Mouse (Mus musculus): ENCODE measurements around the gene Cpz.

Cpz gene

GRCm38 (mm10) chr5:35524381-35524780, 1.1 kb downstream of the Cpz start:
- no peak for DNase-seq

DNA sequence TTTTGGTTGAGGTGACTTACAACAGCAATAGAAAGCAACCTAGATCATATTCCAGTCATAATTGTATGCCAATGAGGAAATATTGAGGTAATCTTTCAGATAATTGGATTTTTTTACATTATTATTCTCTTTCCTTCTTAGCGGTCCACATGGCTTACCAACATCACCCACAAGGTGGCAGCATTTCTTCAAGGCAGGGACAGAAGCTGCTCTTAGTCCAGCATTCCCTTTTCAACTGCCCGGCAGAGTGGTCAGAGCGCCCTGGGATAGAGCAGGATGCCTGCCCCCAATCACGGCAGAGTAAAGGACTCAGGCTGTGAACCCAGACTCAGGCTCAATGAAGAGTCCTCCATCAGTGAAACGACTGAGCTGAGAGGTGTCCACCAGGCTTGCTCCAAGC, 1.8 kb downstream of the Cpz start:
- peak; percentile 82 for DNase-seq

- no peak for DNase-seq
Observed at GRCm38 (mm10) chr5:35516781-35517180, 8.7 kb downstream of the Cpz start.

GRCm38 (mm10) chr5:35510589-35510988, 14.9 kb downstream of the Cpz start:
- DNase-seq = peak; percentile 74

- no peak for DNase-seq
Observed at GRCm38 (mm10) chr5:35505016-35505415, 20.5 kb downstream of the Cpz start.

GRCm38 (mm10) chr5:35497344-35497743, 28.2 kb downstream of the Cpz start:
- DNase-seq = no peak

- DNase-seq = no peak
Observed at GRCm38 (mm10) chr5:35495989-35496388, 29.5 kb downstream of the Cpz start.

- DNase-seq = no peak
Observed at GRCm38 (mm10) chr5:35494773-35495390, 30.6 kb downstream of the Cpz start.

DNA sequence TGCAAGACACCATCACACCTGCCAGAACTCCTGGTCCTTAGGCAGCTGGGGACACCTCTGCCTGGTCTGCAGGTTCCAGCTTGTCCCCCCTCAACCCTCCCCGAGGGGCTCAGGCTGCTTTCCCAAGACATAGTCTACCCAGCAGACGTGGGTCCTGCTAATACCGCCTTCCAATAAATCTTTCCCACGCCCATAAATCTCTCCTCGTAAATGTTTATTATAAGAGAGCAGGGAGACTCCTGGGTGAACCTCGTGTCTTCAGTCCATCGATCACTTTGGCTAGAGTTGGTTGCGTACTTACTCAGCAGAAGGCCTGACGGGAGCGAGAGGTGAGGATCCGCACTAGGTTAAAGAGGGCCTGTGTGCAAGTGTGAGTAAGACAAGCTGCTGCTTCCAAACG, 31.7 kb downstream of the Cpz start:
- DNase-seq = no peak

DNA sequence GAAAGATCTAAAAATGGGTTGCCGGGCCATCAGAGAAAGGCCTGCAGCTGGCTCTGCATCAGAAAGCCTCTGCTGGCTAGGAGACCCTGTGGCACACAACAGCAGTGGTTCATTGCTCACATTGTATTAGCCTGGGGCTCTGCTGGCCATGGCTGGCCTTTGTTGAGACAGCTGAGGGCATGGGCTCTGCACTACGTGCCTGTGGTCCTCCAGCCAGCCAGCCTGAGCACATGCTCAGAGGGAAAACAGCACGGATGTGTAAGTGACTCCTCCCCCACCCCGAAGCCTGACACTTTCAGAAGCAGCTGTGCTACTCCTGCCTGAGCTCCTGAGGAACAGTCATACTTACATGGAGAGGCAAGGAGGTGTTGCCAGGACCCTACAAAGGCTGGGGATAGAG, 46.0 kb downstream of the Cpz start:
- no peak for DNase-seq

DNA sequence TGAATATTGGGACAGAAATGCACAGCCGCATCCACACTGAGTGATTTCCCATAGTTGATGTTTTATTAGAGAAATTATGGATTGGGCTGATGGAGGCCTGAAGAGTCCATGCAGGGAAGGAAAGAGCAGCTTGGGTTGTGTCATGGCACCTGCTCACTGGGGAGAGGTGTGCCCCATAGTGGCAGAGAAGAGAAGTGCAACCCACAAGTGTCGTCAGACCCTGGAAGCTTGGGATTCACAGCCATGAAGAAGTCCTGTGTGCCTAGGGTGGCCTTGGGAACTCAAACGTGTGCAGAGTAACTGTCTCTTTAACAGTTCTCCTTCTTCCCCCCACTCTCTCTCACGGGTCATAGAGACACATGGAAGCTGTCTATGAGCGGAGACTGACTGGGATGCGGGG, 50.3 kb downstream of the Cpz start:
- no peak for DNase-seq

DNA sequence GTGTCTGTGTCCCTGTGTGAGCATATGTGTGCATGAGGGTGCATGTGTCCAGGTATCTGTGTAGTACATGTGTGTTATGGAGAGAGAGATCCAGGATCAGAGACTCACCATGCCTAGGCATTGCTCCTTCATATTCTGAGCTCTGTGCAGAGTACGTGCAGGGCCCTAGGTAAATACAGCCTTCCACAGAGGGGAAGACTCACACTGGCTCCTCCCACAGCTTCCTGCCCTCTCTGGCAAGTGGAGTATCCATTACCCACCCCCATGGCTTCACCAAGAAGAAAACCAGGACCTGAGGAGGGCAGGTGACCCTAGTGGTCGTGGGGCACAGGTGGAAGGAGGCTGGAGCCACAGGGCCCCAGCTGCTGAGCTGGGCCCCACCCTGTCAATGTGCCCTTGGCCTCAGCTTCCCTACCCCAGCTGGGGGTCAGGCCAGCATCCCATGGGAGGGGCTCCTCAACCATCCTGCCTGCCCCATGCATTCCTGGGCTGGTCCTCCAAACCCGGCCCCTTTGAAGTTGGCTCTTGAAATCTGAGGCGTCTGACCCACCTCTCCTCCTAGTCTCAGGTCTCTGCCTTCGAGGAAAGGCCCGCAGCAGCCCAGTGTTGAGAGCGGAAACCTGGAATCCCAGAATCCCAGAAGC, 54.5 kb downstream of the Cpz start:
- no peak for DNase-seq

DNA sequence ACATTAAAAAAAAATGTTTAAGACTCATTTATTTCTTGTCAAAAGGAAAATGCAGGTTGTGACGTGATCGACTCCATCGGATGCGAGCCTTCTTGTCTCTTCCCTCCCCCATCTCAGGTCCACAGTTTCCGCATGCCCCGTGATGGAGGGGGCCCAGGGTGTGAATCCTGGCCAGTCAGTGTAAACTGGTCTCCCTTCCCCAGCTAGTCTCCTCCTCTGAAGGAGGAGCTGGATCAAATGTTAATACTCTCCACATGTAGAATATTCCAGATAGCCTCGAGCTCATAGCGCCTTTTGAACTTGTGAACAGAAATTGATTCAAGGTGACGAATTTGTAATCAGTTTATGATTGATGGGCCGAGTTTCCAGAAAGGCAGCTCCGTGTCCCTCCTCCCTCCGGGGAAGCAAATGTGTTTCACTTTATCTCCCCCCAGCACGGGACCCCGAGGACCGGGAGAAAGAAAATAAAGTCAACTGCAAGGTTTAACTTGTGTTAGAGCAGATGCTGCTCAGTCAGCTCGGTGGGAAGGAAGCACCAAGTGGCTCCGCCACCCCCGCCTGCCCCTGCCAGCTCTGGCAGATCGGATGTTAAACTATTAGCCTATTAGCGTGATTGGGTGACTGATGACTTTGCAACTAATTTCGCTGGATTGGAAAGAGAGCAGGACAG, 59.4 kb downstream of the Cpz start:
- no peak for DNase-seq

- no peak for DNase-seq
Observed at GRCm38 (mm10) chr5:35462081-35462480, 63.4 kb downstream of the Cpz start.

- DNase-seq = no peak
Observed at GRCm38 (mm10) chr5:35459760-35460159, 65.7 kb downstream of the Cpz start.

DNA sequence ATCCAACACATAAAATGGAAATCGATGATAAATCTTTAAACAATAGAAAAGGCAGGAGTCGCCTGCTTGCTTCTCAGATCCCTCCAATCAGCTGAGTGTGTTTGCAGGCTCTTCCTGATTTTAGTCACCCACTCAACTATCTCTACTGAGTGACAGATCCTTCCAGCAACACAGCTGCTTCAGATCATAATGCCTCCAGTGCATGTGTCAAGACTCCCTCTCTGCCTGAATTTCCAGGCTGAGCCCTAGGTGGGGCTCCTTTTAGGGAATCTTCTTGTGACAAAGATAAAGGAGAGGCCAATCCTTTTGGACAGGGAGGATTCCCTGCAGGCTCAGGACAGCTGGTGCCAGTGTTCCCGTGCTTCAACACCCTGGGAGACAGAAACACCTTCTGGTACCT, 67.2 kb downstream of the Cpz start:
- DNase-seq = no peak

GRCm38 (mm10) chr5:35457364-35457763, 68.1 kb downstream of the Cpz start:
- DNase-seq = no peak

GRCm38 (mm10) chr5:35454187-35454800, 71.2 kb downstream of the Cpz start:
- peak; percentile 26 for DNase-seq

All from right cerebral cortex, postnatal 4 days (tissue).